Mouse (Mus musculus) embryonic fibroblast, embryonic 13.5 days (primary cell): ENCODE measurements around the gene Hspbap1.

ENCODE experiments used
- CTCF ChIP-seq: IDR thresholded peaks from 2 replicates; pipeline ENCODE4 v1.5.1; 2011; ENCODE audit warnings: mild to moderate bottlenecking, control low read depth, low read length, moderate library complexity, borderline replicate concordance; ENCODE audit not compliant: insufficient read depth
- POLR2A ChIP-seq: IDR thresholded peaks from 2 replicates; pipeline ENCODE4 v1.6.1; 2011; ENCODE audit warnings: low read depth, mild to moderate bottlenecking, control low read depth, low read length, moderate library complexity

DNA sequence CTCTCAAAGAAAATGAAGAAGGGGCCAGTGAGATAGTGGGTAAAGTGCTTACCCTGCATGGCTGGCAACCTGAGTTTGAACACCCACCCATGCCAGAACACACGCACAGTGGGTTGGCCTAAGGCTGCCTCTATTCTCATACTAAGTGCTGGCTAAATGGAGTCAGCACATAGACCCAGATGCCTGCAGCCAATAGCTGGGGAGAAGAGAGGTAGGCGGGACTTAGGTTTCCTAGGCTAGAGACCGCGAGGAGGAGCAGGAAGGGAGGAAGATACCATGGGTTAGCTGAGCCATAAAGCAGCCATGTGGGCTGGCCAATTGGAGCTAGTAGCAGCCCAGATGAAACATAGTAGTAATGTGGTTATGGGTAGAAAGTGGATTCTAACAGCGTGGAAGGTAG, 2.4 kb downstream of the Hspbap1 start:
- TF ChIP-seq CTCF (no peak), POLR2A (no peak)
